Mouse (Mus musculus) kidney, postnatal 0 days (tissue): Measurements from ENCODE around the gene Nkx6-2. TPM values are rescaled to one million over a fixed set of nuclear protein-coding genes. Genes with fewer than 3 reads are reported as not detected.
A peak's percentile ranks its signal among the peaks of the same experiment; 100 is the strongest.

Source experiments
- ATAC-seq: fragments of 200-750 bp; cut with Nextera tagmentation; replicated peaks from 2 replicates; pipeline ENCODE4 v1.8.0; 2017; ENCODE audit warnings: low read depth, moderate number of reproducible peaks, moderate TSS enrichment, moderate library complexity; ENCODE audit not compliant: low FRiP score
- DNase-seq: peaks from one replicate; pipeline ENCODE4 v3.0.0-alpha.2; 2016; ENCODE audit warnings: low spot score
- H3K27ac ChIP-seq: fragments of 300-500 bp; sonication (generic); 2 replicates; pipeline ENCODE4 v1.5.1; 2014; ENCODE audit warnings: mild to moderate bottlenecking
- H3K27me3 ChIP-seq: fragments of 300-500 bp; sonication (generic); 2 replicates; pipeline ENCODE4 v1.6.1; 2014; ENCODE audit warnings: low read length, mixed read lengths; ENCODE audit not compliant: insufficient read depth
- H3K36me3 ChIP-seq: fragments of 300-500 bp; sonication (generic); 2 replicates; pipeline ENCODE4 v1.6.1; 2014; ENCODE audit warnings: low read length, mixed read lengths; ENCODE audit not compliant: insufficient read depth
- H3K4me1 ChIP-seq: fragments of 300-500 bp; sonication (generic); replicated peaks from 2 replicates; pipeline ENCODE4 v1.6.1; 2014; ENCODE audit warnings: antibody characterized with exemption, low read length, mixed read lengths; ENCODE audit not compliant: insufficient read depth
- H3K4me2 ChIP-seq: fragments of 300-500 bp; sonication (generic); 2 replicates; pipeline ENCODE4 v1.6.1; 2014; ENCODE audit warnings: mild to moderate bottlenecking, low read length, moderate library complexity, mixed read lengths
- H3K4me3 ChIP-seq: fragments of 300-500 bp; sonication (generic); replicated peaks from 2 replicates; pipeline ENCODE4 v1.5.1; 2014; ENCODE audit warnings: low read depth, low read length
- H3K9ac ChIP-seq: fragments of 300-500 bp; sonication (generic); 2 replicates; pipeline ENCODE4 v1.6.1; 2014; ENCODE audit warnings: low read depth, low read length
- H3K9me3 ChIP-seq: fragments of 300-500 bp; sonication (generic); replicated peaks from 2 replicates; pipeline ENCODE4 v1.6.1; 2016; ENCODE audit warnings: low read length, inconsistent platforms, mixed read lengths
- CTCF ChIP-seq: IDR thresholded peaks from 2 replicates; pipeline ENCODE4 v1.5.1; 2016; ENCODE audit warnings: antibody characterized with exemption, low read depth, mild to moderate bottlenecking, moderate library complexity
- WGBS: fragments of 180-500 bp; shearing (Covaris S2); extraction: QIAGEN DNeasy Blood & Tissue Kit; methylation state at CpG from one replicate; pipeline ENCODE4 v1.1.7; 2014; 5-methylcytosine and 5-hydroxymethylcytosine counted together
- polyA plus RNA-seq: library from polyadenylated mRNA; unstranded; fragments of >200 nt; fragmentation: Nextera tagmentation; extraction: Ambion mirVana; gene quantifications from 2 replicates; pipeline ENCODE4 v1.2.1, GENCODE M21; 2015

Gene Nkx6-2
- polyA plus RNA-seq: 0.11 and 0.20 TPM in 2 replicates

DNA sequence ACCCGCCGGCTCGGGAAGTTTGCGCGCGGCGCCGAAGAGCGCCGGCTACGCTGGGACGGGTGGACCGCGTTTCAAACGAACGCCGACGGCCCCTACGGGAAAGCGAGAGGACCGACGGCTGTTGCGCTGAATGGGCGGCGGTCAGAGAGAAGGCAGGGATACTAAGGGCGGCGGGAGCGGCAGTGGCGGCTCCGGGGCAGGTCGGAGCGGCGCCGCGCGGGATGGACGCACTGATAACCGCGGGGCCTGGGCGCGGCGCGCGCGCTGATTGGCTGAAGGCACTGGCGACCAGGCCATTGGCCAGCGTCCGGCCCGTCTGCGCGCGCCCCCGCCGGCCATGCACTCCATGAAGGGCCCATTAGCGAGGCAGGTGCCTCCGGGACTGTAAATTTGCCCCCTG, at the start of gene Nkx6-2:
Gene Nkx6-2 (minus strand): TSS at position 203 of the 400 bp plus-strand sequence.
- peak; percentile 36 for DNase-seq
- no peak within 1 kb of the TSS for H3K27ac ChIP-seq
- H3K4me2 ChIP-seq: peak within 1 kb of the TSS; percentile 52
- peak within 1 kb of the TSS; percentile 31 for H3K4me3 ChIP-seq
- ATAC-seq: no peak; the same call in 1 of the 2 replicates
- WGBS: 2% methylated on average over 55 of the region's 56 CpGs
- 0 out of 2 replicates have a peak, but pooled peaks cover 6% of the 10 kb centered on the region for H3K36me3 ChIP-seq
- TF ChIP-seq CTCF: no peak
- peaks cover 16% of the 10 kb centered on the region for H3K4me1 ChIP-seq
- peaks cover 83% of the 10 kb centered on the region for H3K27me3 ChIP-seq
- no peak within 1 kb of the TSS for H3K9ac ChIP-seq
- H3K9me3 ChIP-seq: no peaks in the 10 kb centered on the region

DNA sequence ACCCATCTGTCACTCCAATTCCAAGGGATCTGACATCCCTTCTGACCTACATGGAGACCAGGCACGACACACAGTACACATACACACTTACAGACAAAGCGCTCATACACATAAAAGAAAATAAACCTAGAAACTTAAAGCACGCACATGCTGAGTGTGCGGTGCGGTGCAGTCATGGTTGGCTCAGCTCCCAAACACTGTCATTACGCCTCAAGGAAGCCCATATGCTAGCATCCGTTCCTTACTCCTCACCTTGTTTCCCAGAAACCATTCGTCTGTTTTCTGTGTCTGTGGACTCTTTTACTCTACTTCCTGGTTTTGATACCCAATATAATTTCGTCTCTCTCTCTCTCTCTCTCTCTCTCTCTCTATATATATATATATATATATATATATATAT, 42.6 kb upstream of the Nkx6-2 start:
- no peaks in the 10 kb centered on the region for H3K36me3 ChIP-seq

DNA sequence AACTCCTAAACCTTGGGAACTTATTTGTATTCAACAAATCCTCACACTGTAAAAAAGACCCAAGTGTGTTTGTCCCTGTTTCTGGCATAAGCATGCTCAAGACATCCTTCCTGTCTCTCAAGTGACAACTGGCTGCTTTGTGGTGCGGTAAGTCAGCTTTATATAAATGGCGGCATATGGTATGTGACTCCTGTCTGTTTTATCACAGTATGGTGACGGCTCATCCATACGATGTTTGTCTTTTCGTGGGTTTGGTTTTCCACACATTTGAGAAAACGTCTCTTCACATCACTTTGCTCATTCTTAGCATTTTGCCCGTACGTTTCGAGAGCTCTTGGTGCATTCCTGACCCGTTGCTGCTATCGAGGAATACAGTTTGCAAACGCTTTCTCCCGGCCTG, 40.0 kb upstream of the Nkx6-2 start:
- H3K9ac ChIP-seq: no peak overlapping the region
- ATAC-seq (no peak), DNase-seq (no peak)
- H3K4me3 ChIP-seq: no peak overlapping the region
- TF ChIP-seq CTCF: no peak
- H3K27me3 ChIP-seq: no peaks in the 10 kb centered on the region
- H3K4me2 ChIP-seq: no peak overlapping the region
- H3K9me3 ChIP-seq: no peaks in the 10 kb centered on the region
- 83% methylated on average over 13 of the region's 13 CpGs for WGBS
- no peaks in the 10 kb centered on the region for H3K4me1 ChIP-seq
- no peaks in the 10 kb centered on the region for H3K36me3 ChIP-seq
- H3K27ac ChIP-seq: no peak overlapping the region

More for the DNA sequence above, 42.6 kb upstream of the Nkx6-2 start:
- ATAC-seq (no peak), DNase-seq (no peak)
- Histone ChIP-seq H3K9ac (no peak overlapping the region), H3K9me3 (no peaks in the 10 kb centered on the region), H3K27me3 (no peaks in the 10 kb centered on the region), H3K27ac (no peak overlapping the region), H3K4me3 (no peak overlapping the region), H3K4me2 (no peak overlapping the region), H3K4me1 (no peaks in the 10 kb centered on the region)
- WGBS: 80% methylated on average over 9 of the region's 9 CpGs
- TF ChIP-seq CTCF: no peak

DNA sequence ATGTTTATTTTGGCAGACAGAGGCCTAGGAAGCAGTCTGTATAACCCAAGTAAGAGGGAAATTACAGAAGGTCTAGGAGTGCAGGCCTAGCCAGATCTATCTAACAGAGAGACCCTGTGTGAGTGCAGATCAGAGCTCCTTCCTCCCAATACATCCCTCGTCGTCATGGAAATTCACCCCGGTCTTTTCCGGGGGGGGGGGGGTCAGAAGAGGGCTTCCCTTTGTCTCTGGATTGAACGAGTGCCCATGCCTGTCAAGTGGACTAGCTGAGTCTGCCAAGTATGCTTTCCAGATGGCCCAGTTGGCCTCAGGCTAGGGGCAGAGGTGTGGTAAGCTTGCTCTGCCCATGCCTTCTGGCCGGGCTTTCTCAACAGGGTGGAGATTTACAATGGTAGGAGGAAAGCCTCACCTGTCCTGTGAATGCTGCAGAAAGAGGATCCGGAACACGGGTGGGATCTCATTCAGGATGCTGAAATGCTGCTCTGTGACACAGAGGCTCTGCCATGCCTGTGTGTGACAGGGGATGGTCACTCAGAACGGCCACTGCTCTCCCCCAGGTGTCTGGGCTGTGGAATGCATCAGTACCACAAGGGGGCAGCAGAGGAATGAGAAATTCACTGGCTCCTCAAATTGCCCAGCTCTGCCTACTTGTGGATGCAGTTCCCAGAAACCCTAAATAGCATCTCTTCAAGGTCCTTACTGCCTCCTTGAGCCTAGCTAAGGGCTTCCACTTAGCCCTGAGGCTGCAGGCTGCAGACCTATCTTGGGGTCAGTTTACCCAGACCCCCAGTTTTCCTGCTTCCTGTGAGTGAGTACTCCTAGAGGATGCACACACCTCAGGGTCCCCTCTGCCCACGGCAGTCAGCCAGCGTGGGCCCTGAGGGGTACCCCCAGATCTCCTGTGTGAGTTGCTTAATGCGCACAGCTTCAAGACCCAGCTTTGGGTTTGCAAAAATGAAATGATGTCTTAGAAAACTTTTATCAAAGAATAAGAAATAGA, 33.5 kb upstream of the Nkx6-2 start:
- Histone ChIP-seq H3K4me2 (no peak overlapping the region), H3K36me3 (no peaks in the 10 kb centered on the region), H3K27me3 (no peaks in the 10 kb centered on the region), H3K27ac (no peak overlapping the region), H3K9ac (no peak overlapping the region), H3K4me1 (no peaks in the 10 kb centered on the region), H3K4me3 (no peak overlapping the region), H3K9me3 (no peaks in the 10 kb centered on the region)
- TF ChIP-seq CTCF: peak; percentile 83
- no peak for ATAC-seq
- peak; percentile 83 for DNase-seq
- whole genome bisulfite sequencing: 57% methylated on average over 12 of the region's 12 CpGs

DNA sequence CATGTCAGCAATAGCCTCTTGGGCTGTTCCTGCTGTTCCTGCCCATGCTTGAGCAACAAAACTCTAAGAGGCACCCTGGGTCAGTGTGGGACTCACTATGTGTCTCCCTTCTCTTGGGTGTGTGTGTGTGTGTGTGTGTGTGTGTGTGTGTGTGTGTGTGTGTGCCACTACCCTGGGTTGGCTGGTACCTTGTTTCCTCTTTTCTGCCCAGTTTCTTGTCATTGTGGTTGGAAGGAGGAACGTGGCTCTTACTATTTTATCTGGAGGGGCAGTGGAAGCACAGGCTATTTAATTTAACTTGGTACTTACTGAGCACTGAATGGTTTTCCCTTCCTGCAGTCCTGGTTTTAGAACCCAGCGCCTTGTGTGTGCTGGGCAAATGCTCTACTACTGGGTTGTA, 27.7 kb upstream of the Nkx6-2 start:
- WGBS: 78% methylated on average over 2 of the region's 2 CpGs
- no peak overlapping the region for H3K4me3 ChIP-seq
- ATAC-seq (no peak), DNase-seq (no peak)
- no peak overlapping the region for H3K9ac ChIP-seq
- no peaks in the 10 kb centered on the region for H3K4me1 ChIP-seq
- H3K36me3 ChIP-seq: no peaks in the 10 kb centered on the region
- no peak for TF ChIP-seq CTCF
- no peaks in the 10 kb centered on the region for H3K9me3 ChIP-seq
- H3K4me2 ChIP-seq: no peak overlapping the region
- no peak overlapping the region for H3K27ac ChIP-seq
- H3K27me3 ChIP-seq: no peaks in the 10 kb centered on the region

DNA sequence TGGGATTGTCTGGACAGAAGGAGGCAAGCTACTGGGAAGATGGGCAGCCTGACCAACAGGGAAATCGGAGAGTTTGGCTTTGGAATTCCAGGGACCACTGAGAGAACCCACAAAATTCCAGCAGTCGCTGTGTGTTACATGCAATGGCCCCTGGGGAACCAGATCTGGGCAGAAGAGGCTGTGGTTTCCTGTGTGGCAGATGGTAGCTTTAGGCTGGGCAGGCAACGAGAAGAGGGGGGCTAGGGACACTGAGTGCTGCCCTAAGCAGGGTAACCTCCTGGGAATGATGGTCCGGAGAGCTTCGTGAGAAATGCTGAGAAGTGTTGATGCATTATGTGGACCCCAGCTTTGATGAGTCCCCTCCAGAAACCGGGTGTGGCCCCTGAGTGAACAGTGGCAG, 13.3 kb upstream of the Nkx6-2 start:
- Histone ChIP-seq H3K9ac (no peak overlapping the region), H3K4me2 (no peak overlapping the region), H3K36me3 (no peaks in the 10 kb centered on the region), H3K9me3 (no peaks in the 10 kb centered on the region), H3K4me3 (no peak overlapping the region), H3K4me1 (no peaks in the 10 kb centered on the region), H3K27ac (no peak overlapping the region), H3K27me3 (0 out of 2 replicates have a peak, but pooled peaks cover 6% of the 10 kb centered on the region)
- WGBS: 60% methylated on average over 6 of the region's 6 CpGs
- DNase-seq: no peak
- TF ChIP-seq CTCF: no peak
- no peak for ATAC-seq
